Mouse (Mus musculus) stomach, embryonic 15.5 days (tissue): ENCODE measurements around the gene Elf2. TPM values are rescaled to one million over a fixed set of nuclear protein-coding genes. Genes with fewer than 3 reads are reported as not detected.
A peak's percentile ranks its signal among the peaks of the same experiment; 100 is the strongest.

ENCODE experiments used
- ATAC-seq: fragments of 200-750 bp; cut with Nextera tagmentation; 2 replicates; pipeline ENCODE4 v1.8.0; 2017; ENCODE audit warnings: low read depth, moderate number of reproducible peaks, moderate TSS enrichment; ENCODE audit not compliant: insufficient read depth, low FRiP score
- H3K27ac ChIP-seq: fragments of 300-500 bp; sonication (generic); 2 replicates; pipeline ENCODE4 v1.5.1; 2015; ENCODE audit warnings: mild to moderate bottlenecking, inconsistent platforms
- H3K27me3 ChIP-seq: fragments of 300-500 bp; sonication (generic); replicated peaks from 2 replicates; pipeline ENCODE4 v1.6.1; 2015; ENCODE audit warnings: inconsistent platforms
- H3K36me3 ChIP-seq: fragments of 300-500 bp; sonication (generic); 2 replicates; pipeline ENCODE4 v1.6.1; 2015; ENCODE audit warnings: inconsistent platforms
- H3K4me1 ChIP-seq: fragments of 300-500 bp; sonication (generic); 2 replicates; pipeline ENCODE4 v1.6.1; 2015; ENCODE audit warnings: inconsistent platforms
- H3K4me2 ChIP-seq: fragments of 300-500 bp; sonication (generic); 2 replicates; pipeline ENCODE4 v1.6.1; 2015; ENCODE audit warnings: mild to moderate bottlenecking, inconsistent platforms
- H3K4me3 ChIP-seq: fragments of 300-500 bp; sonication (generic); replicated peaks from 2 replicates; pipeline ENCODE4 v1.5.1; 2015; ENCODE audit warnings: inconsistent platforms
- H3K9ac ChIP-seq: fragments of 300-500 bp; sonication (generic); 2 replicates; pipeline ENCODE4 v1.6.1; 2015; ENCODE audit warnings: inconsistent platforms
- H3K9me3 ChIP-seq: fragments of 300-500 bp; sonication (generic); 2 replicates; pipeline ENCODE4 v1.6.1; 2016; ENCODE audit warnings: inconsistent platforms
- WGBS: fragments of 180-500 bp; shearing (Covaris S2); methylation state at CpG from one replicate; pipeline ENCODE4 v1.1.7; 2015; 5-methylcytosine and 5-hydroxymethylcytosine counted together
- polyA plus RNA-seq: library from polyadenylated mRNA; unstranded; fragments of >200 nt; fragmentation: Nextera tagmentation; extraction: Ambion mirVana; gene quantifications from 2 replicates; pipeline ENCODE4 v1.2.1, GENCODE M21; 2015

The Elf2 gene
- polyA plus RNA-seq, 1 experiment from 2014 or later = 62.5 TPM

- no peaks in the 10 kb centered on the region for H3K9me3 ChIP-seq
- no peak overlapping the region for H3K9ac ChIP-seq
- ATAC-seq = 0 out of 2 replicates have a peak, but pooled peaks have one; percentile 56
- H3K4me1 ChIP-seq = peaks cover 4% of the 10 kb centered on the region; the same call in 1 of the 2 replicates
- H3K27me3 ChIP-seq = no peaks in the 10 kb centered on the region
- no peak overlapping the region for H3K4me2 ChIP-seq
- 61% methylated on average over 16 of the region's 16 CpGs for WGBS
- no peak overlapping the region for H3K4me3 ChIP-seq
- no peak overlapping the region for H3K27ac ChIP-seq
- peaks cover 13% of the 10 kb centered on the region for H3K36me3 ChIP-seq
Measured at GRCm38 (mm10) chr3:51247704-51248103, 92.8 kb downstream of the Elf2 start.

GRCm38 (mm10) chr3:51239541-51239940 is 100.9 kb downstream of the Elf2 start:
- Histone ChIP-seq H3K4me1 (peaks cover 4% of the 10 kb centered on the region; the same call in 1 of the 2 replicates), H3K4me2 (no peak overlapping the region), H3K9me3 (no peaks in the 10 kb centered on the region), H3K27me3 (no peaks in the 10 kb centered on the region), H3K36me3 (no peaks in the 10 kb centered on the region), H3K9ac (no peak overlapping the region), H3K4me3 (no peak overlapping the region), H3K27ac (no peak overlapping the region)
- ATAC-seq = no peak
- WGBS = 93% methylated on average over 3 of the region's 3 CpGs

GRCm38 (mm10) chr3:51238515-51238914 is 101.9 kb downstream of the Elf2 start:
- no peaks in the 10 kb centered on the region for H3K9me3 ChIP-seq
- ATAC-seq = no peak
- WGBS = 67% methylated on average over 7 of the region's 7 CpGs
- no peaks in the 10 kb centered on the region for H3K36me3 ChIP-seq
- no peak overlapping the region for H3K4me3 ChIP-seq
- no peaks in the 10 kb centered on the region for H3K27me3 ChIP-seq
- H3K4me2 ChIP-seq = no peak overlapping the region
- no peak overlapping the region for H3K9ac ChIP-seq
- H3K4me1 ChIP-seq = peaks cover 10% of the 10 kb centered on the region
- H3K27ac ChIP-seq = no peak overlapping the region

GRCm38 (mm10) chr3:51234752-51235055 is 105.8 kb downstream of the Elf2 start:
- Histone ChIP-seq H3K36me3 (no peaks in the 10 kb centered on the region), H3K27ac (no peak overlapping the region), H3K9ac (no peak overlapping the region), H3K4me2 (0 out of 2 replicates have a peak overlapping the region, but pooled peaks have one; percentile 8), H3K4me3 (no peak overlapping the region), H3K9me3 (no peaks in the 10 kb centered on the region), H3K27me3 (no peaks in the 10 kb centered on the region), H3K4me1 (peaks cover 15% of the 10 kb centered on the region)
- ATAC-seq = no peak
- WGBS = 71% methylated on average over 5 of the region's 5 CpGs

- 0 out of 2 replicates have a peak overlapping the region, but pooled peaks have one; percentile 8 for H3K4me2 ChIP-seq
- ATAC-seq = peak; percentile 73
- 25% methylated on average over 13 of the region's 13 CpGs for whole genome bisulfite sequencing
Measured at GRCm38 (mm10) chr3:51233918-51234751, 106.3 kb downstream of the Elf2 start.

GRCm38 (mm10) chr3:51233474-51233873 is 107.0 kb downstream of the Elf2 start:
- ATAC-seq = peak; percentile 24; the same call in 1 of the 2 replicates
- Histone ChIP-seq H3K9ac (no peak overlapping the region), H3K9me3 (no peaks in the 10 kb centered on the region), H3K4me3 (no peak overlapping the region), H3K36me3 (no peaks in the 10 kb centered on the region), H3K4me1 (peaks cover 15% of the 10 kb centered on the region), H3K27me3 (no peaks in the 10 kb centered on the region), H3K27ac (peak overlapping the region; percentile 75), H3K4me2 (no peak overlapping the region)
- 31% methylated on average over 5 of the region's 5 CpGs for WGBS

More at GRCm38 (mm10) chr3:51233918-51234751, 106.3 kb downstream of the Elf2 start:
- Histone ChIP-seq H3K4me1 (peaks cover 15% of the 10 kb centered on the region), H3K9me3 (no peaks in the 10 kb centered on the region), H3K9ac (no peak overlapping the region), H3K27ac (peak overlapping the region; percentile 75), H3K4me3 (no peak overlapping the region), H3K36me3 (no peaks in the 10 kb centered on the region), H3K27me3 (no peaks in the 10 kb centered on the region)

- Histone ChIP-seq H3K36me3 (no peaks in the 10 kb centered on the region), H3K4me2 (no peak overlapping the region), H3K27ac (no peak overlapping the region), H3K9me3 (no peaks in the 10 kb centered on the region), H3K4me1 (peaks cover 15% of the 10 kb centered on the region), H3K4me3 (no peak overlapping the region), H3K27me3 (no peaks in the 10 kb centered on the region), H3K9ac (no peak overlapping the region)
- WGBS = 78% methylated on average over 3 of the region's 3 CpGs
- ATAC-seq = no peak
Measured at GRCm38 (mm10) chr3:51232205-51232910, 108.1 kb downstream of the Elf2 start.

- H3K9ac ChIP-seq = no peak overlapping the region
- H3K27ac ChIP-seq = peak overlapping the region; percentile 53
- peaks cover 15% of the 10 kb centered on the region for H3K4me1 ChIP-seq
- no peaks in the 10 kb centered on the region for H3K9me3 ChIP-seq
- H3K36me3 ChIP-seq = no peaks in the 10 kb centered on the region
- ATAC-seq = peak; percentile 34
- no peaks in the 10 kb centered on the region for H3K27me3 ChIP-seq
- 52% methylated on average over 3 of the region's 3 CpGs for WGBS
- no peak overlapping the region for H3K4me3 ChIP-seq
- no peak overlapping the region for H3K4me2 ChIP-seq
Measured at GRCm38 (mm10) chr3:51231499-51231898, 109.0 kb downstream of the Elf2 start.

GRCm38 (mm10) chr3:51230886-51231285 is 109.6 kb downstream of the Elf2 start:
- Histone ChIP-seq H3K36me3 (no peaks in the 10 kb centered on the region), H3K9me3 (no peaks in the 10 kb centered on the region), H3K4me2 (no peak overlapping the region), H3K4me1 (peaks cover 15% of the 10 kb centered on the region), H3K27me3 (no peaks in the 10 kb centered on the region), H3K27ac (peak overlapping the region; percentile 53), H3K4me3 (no peak overlapping the region), H3K9ac (no peak overlapping the region)
- no peak for ATAC-seq
- WGBS = 62% methylated on average over 5 of the region's 5 CpGs

- peaks cover 15% of the 10 kb centered on the region for H3K4me1 ChIP-seq
- no peaks in the 10 kb centered on the region for H3K9me3 ChIP-seq
- no peaks in the 10 kb centered on the region for H3K36me3 ChIP-seq
- H3K4me3 ChIP-seq = no peak overlapping the region
- H3K4me2 ChIP-seq = no peak overlapping the region
- ATAC-seq = peak; percentile 82
- H3K27ac ChIP-seq = peak overlapping the region; percentile 53; the same call in 1 of the 2 replicates
- 84% methylated on average over 6 of the region's 6 CpGs for WGBS
- no peak overlapping the region for H3K9ac ChIP-seq
- H3K27me3 ChIP-seq = no peaks in the 10 kb centered on the region
Measured at GRCm38 (mm10) chr3:51230146-51230835, 110.2 kb downstream of the Elf2 start.

GRCm38 (mm10) chr3:51229226-51229625 is 111.2 kb downstream of the Elf2 start:
- Histone ChIP-seq H3K4me1 (peaks cover 7% of the 10 kb centered on the region), H3K27ac (no peak overlapping the region), H3K9ac (no peak overlapping the region), H3K4me3 (no peak overlapping the region), H3K27me3 (no peaks in the 10 kb centered on the region), H3K9me3 (no peaks in the 10 kb centered on the region), H3K36me3 (no peaks in the 10 kb centered on the region), H3K4me2 (no peak overlapping the region)
- no peak for ATAC-seq
- 66% methylated on average over 3 of the region's 3 CpGs for WGBS

GRCm38 (mm10) chr3:51228821-51229205 is 111.7 kb downstream of the Elf2 start:
- H3K27ac ChIP-seq = no peak overlapping the region
- H3K4me1 ChIP-seq = peaks cover 5% of the 10 kb centered on the region
- H3K4me2 ChIP-seq = no peak overlapping the region
- ATAC-seq = no peak
- no peaks in the 10 kb centered on the region for H3K27me3 ChIP-seq
- no peaks in the 10 kb centered on the region for H3K36me3 ChIP-seq
- 74% methylated on average over 9 of the region's 9 CpGs for WGBS
- no peak overlapping the region for H3K9ac ChIP-seq
- no peaks in the 10 kb centered on the region for H3K9me3 ChIP-seq
- H3K4me3 ChIP-seq = no peak overlapping the region
